Mouse (Mus musculus) layer of hippocampus, adult 8-10 months (tissue): ENCODE data around the gene Cfap97. TPM values are rescaled to one million over a fixed set of nuclear protein-coding genes. Genes with fewer than 3 reads are reported as not detected.
A peak's percentile ranks its signal among the peaks of the same experiment; 100 is the strongest.
"Not testable (repeated sequence)": the region's sequence is repeated elsewhere in the genome, so short reads cannot be mapped to it uniquely, and the experiment has no call there.

ENCODE experiments used
- DNase-seq, 2 experiments: peaks; one replicate each; pipeline ENCODE4 v3.0.0; 2022; ENCODE audit warnings: low spot score in 2 of 2
- microRNA-seq, 2 experiments: library from miRNA; unstranded; fragments of <30 nt; microRNA quantifications; one replicate each; pipeline ENCODE4 v1.2.0; 2022
- total RNA-seq, 4 experiments: library from RNA; stranded (reverse); gene quantifications; 2 replicates each; pipeline ENCODE4 v1.2.4; 2022

Gene Cfap97
- total RNA-seq, 4 experiments from 2014 or later, result 21.7 to 27.2 (median 25.2) TPM

- no peak for DNase-seq
Measured at GRCm38 (mm10) chr8:46225501-46225900, 73.9 kb downstream of the Cfap97 start.

- DNase-seq, result no peak
Measured at GRCm38 (mm10) chr8:46226622-46227021, 75.1 kb downstream of the Cfap97 start.

- not testable (repeated sequence) for DNase-seq
Measured at GRCm38 (mm10) chr8:46231968-46232367, 80.4 kb downstream of the Cfap97 start.

GRCm38 (mm10) chr8:46232798-46233197 is 81.2 kb downstream of the Cfap97 start:
- no peak for DNase-seq

GRCm38 (mm10) chr8:46234736-46235135 is 83.2 kb downstream of the Cfap97 start:
- no peak for DNase-seq

- no peak for DNase-seq
Measured at GRCm38 (mm10) chr8:46236441-46237223, 85.1 kb downstream of the Cfap97 start.

GRCm38 (mm10) chr8:46241568-46242374 is 90.2 kb downstream of the Cfap97 start:
- peak; percentile 34 to 76 for DNase-seq

GRCm38 (mm10) chr8:46242946-46243345 is 91.4 kb downstream of the Cfap97 start:
- no peak for DNase-seq

Small RNA genes within 50 kb of the gene (microRNA-seq; reads per million reads assigned to microRNA genes)
- 0 reads per million in 2 experiments for gene Gm23812

Other genes starting within 250 kb of the Cfap97 start
- gene Ccdc110, start 217.2 kb upstream of the Cfap97 start, total RNA-seq, result 1 to 10 TPM in 1 of 4 experiments, under 1 TPM in 3; 0.45 to 1.2 (median 0.67) TPM
- gene 1700029J07Rik, start 176.5 kb upstream of the Cfap97 start, total RNA-seq, result 1 to 10 TPM; 2.5 to 4.6 (median 3.7) TPM
- 10 to 100 TPM; 48.2 to 55.4 (median 53.8) TPM for gene Ufsp2, start 176.2 kb upstream of the Cfap97 start, total RNA-seq
- under 1 TPM; 0.18 to 0.91 (median 0.43) TPM for gene Lrp2bp, start 152.5 kb upstream of the Cfap97 start, total RNA-seq
- 1 to 10 TPM; 7.5 to 8.7 (median 8.4) TPM for gene Ankrd37, start 146.1 kb upstream of the Cfap97 start, total RNA-seq
- 10 to 100 TPM; 39.4 to 46.0 (median 42.8) TPM for gene Snx25, start 388 bp downstream of the Cfap97 start, total RNA-seq
- 100 to 1,000 TPM; 495 to 555 (median 531) TPM for gene Slc25a4, start 59.5 kb downstream of the Cfap97 start, total RNA-seq
- gene Helt, start 142.9 kb downstream of the Cfap97 start, total RNA-seq, result not detected